Mouse (Mus musculus) heart, postnatal 0 days (tissue): ENCODE data around the gene Glg1.

Experiments
- CTCF ChIP-seq: IDR thresholded peaks from 2 replicates; pipeline ENCODE4 v1.5.1; 2016; ENCODE audit warnings: antibody characterized with exemption, control low read depth, low read depth
- EP300 ChIP-seq: IDR thresholded peaks from 2 replicates; pipeline ENCODE4 v1.6.1; 2016; ENCODE audit warnings: antibody characterized with exemption, low read depth

DNA sequence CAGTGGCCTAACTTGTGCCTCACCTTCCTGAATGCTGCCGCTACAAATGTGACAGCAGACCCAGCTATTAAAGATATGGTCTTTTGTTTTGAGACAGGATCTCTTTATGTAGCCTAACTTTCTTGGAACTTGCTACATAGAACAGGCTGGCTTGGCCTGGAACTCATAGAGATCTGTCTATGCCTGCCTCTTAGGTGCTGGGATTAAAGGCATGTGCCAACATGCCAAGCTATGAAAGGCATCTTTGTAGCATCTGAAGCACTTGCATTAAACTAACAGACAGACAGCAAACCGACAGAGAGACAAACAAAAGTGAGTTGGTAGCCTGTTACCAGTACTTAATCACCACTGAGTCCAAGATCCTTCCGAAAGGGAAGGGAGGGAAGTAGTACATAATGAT lies 23.1 kb upstream of the Glg1 start:
- TF ChIP-seq CTCF (no peak), EP300 (no peak)
